Mouse (Mus musculus): ENCODE results near the gene Oip5. TPM values are rescaled to one million over a fixed set of nuclear protein-coding genes. Genes with fewer than 3 reads are reported as not detected.

Gene Oip5
- polyA plus RNA-seq, 1 experiment from 2014 or later = 13.2 TPM

DNA sequence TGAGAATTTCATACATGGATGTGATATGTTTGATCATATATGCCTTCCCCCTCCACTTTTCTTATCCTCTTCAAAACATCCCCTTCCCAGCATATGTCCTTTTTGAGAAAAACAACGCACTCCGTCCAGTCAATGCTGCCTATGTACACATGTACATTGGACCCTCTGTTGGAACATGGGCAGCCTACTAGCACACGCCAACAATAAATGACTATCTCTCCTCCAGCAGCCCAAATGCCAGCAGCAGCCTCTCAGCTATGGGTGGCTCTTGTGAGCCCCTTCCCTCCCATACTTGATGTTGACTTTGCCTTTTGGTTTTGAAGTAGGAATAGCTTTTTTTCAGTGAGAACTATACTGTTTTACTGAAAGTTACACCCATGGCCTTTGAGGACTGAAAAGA, 36.7 kb downstream of the Oip5 start:
- Histone ChIP-seq H3K4me1 (no peaks in the 10 kb centered on the region), H3K9me3 (no peaks in the 10 kb centered on the region), H3K36me3 (peaks cover 11% of the 10 kb centered on the region; the same call in 1 of the 2 replicates), H3K4me3 (no peak overlapping the region), H3K27ac (replicated peaks) (no peak overlapping the region), H3K9ac (replicated peaks) (no peak overlapping the region), H3K27me3 (no peaks in the 10 kb centered on the region), H3K4me2 (replicated peaks) (no peak overlapping the region)
- 98% methylated on average over 3 of the region's 3 CpGs for WGBS
- no peak for ATAC-seq (replicated peaks)

DNA sequence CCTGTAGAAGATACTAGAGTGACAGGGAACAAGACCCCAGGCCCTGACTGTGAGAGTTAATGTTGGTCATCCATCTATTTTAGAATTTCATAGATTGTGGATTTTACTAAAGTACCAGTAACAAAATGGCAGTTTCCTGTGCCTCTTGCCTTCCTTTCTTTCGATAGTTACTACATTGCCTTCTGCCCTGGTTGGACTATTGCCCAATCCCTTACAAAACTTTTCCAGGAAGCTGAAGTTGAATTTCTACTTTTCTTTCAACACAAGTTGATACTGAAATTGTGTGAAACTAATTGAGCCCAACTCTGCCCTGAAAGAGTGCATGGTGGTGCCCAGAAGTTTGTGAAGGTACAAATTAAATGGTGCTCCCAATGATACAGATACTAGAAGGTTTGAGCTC, 45.8 kb downstream of the Oip5 start:
- Histone ChIP-seq H3K27ac (replicated peaks) (no peak overlapping the region), H3K36me3 (peaks cover 23% of the 10 kb centered on the region; the same call in 1 of the 2 replicates), H3K27me3 (no peaks in the 10 kb centered on the region), H3K9me3 (no peaks in the 10 kb centered on the region), H3K4me2 (replicated peaks) (no peak overlapping the region), H3K4me1 (no peaks in the 10 kb centered on the region), H3K4me3 (no peak overlapping the region), H3K9ac (replicated peaks) (no peak overlapping the region)
- WGBS = 95% methylated on average over 1 of the region's 1 CpGs
- no peak for ATAC-seq (replicated peaks)

DNA sequence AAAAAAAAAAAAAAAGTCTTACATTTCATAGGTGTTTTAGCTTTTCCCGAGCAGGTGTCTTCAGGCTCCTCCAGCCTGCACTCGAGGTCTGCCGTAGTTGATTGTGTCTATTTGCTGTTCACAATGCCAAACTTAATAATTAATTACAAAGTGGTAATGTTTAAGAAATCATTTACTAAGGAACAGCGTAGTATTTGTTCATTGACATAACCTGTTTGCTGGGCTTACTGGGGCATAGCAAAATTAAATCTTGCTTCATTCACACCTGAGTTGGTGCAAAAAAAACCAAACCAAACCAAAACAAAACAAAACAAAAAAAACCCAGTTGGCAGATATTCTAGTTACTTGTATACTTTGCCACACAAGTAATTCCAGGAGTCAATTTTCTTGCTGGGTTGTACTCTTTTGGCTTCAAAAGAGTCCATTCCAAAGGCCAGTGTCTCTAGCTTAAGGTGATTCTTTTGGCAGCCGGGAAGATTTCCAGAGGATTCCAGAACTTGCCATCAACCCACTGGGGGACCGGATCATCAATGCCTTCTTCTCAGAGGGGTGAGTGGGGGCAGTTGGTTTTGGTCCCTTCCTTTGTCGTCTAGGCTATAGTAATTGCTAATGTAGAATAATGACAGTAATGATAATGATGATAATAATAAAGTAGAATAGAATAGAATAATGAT, 52.0 kb downstream of the Oip5 start:
- Histone ChIP-seq H3K27ac (replicated peaks) (no peak overlapping the region), H3K27me3 (no peaks in the 10 kb centered on the region), H3K36me3 (peaks cover 28% of the 10 kb centered on the region), H3K4me1 (no peaks in the 10 kb centered on the region), H3K4me2 (replicated peaks) (no peak overlapping the region), H3K4me3 (no peak overlapping the region), H3K9ac (replicated peaks) (no peak overlapping the region), H3K9me3 (no peaks in the 10 kb centered on the region)
- 88% methylated on average over 7 of the region's 7 CpGs for WGBS
- ATAC-seq (replicated peaks) = no peak

DNA sequence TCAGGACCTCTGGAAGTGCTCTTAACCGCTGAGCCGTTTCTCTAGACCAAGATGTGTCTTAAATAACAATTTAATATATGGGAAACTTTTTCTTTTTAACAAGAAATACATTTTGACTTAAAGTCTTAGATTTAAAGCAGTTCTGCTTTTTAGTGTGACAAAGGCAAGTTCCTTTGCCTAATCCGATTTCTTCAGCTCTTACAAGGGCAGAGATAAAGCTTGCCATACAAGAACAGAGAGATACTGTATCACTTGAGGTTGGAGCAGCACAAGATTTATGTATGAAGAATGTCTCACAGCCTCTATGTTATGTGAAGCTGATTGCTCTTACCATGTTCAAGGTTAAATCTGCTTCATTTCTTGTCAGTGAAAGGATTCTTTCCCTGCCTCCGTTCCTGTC, 53.0 kb downstream of the Oip5 start:
- Histone ChIP-seq H3K4me3 (no peak overlapping the region), H3K27me3 (no peaks in the 10 kb centered on the region), H3K4me1 (no peaks in the 10 kb centered on the region), H3K4me2 (replicated peaks) (no peak overlapping the region), H3K9ac (replicated peaks) (no peak overlapping the region), H3K27ac (replicated peaks) (no peak overlapping the region), H3K9me3 (no peaks in the 10 kb centered on the region), H3K36me3 (peaks cover 25% of the 10 kb centered on the region)
- 92% methylated on average over 4 of the region's 4 CpGs for WGBS
- no peak for ATAC-seq (replicated peaks)

DNA sequence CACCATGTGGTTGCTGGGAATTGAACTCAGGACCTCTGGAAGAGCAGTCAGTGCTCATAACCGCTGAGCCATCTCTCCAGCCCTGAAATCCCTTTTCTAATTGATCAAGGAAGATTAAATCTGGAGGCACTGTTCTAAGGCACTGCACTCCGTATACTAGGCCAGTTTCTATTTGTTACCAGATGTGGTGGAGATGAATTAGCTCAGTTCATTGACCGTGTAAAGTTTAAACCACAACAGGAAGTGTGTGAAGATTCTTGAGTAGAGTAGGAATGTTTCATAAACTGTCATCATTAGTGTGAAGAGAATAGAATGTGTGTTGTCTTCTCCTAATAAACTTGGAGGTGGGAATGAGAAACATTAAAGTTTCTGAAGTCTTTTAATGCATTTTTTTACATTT, 56.5 kb downstream of the Oip5 start:
- WGBS = 90% methylated on average over 3 of the region's 3 CpGs
- no peak for ATAC-seq (replicated peaks)
- peaks cover 19% of the 10 kb centered on the region for H3K36me3 ChIP-seq
- H3K9me3 ChIP-seq = no peaks in the 10 kb centered on the region
- no peaks in the 10 kb centered on the region for H3K27me3 ChIP-seq
- H3K4me2 ChIP-seq (replicated peaks) = no peak overlapping the region
- H3K9ac ChIP-seq (replicated peaks) = no peak overlapping the region
- H3K27ac ChIP-seq (replicated peaks) = no peak overlapping the region
- H3K4me1 ChIP-seq = no peaks in the 10 kb centered on the region
- no peak overlapping the region for H3K4me3 ChIP-seq

Other genes with a start within 250 kb of the Oip5 start
- gene Ino80, start 140.8 kb downstream of the Oip5 start, polyA plus RNA-seq (2015; fragmentation: Nextera tagmentation; extraction: Ambion mirVana) = 3.4 TPM in 2 replicates
- gene Exd1, start 70.8 kb downstream of the Oip5 start, polyA plus RNA-seq (2015; fragmentation: Nextera tagmentation; extraction: Ambion mirVana) = 0.50 and 0.83 TPM in 2 replicates
- gene Chp1, start 70.8 kb downstream of the Oip5 start, polyA plus RNA-seq (2015; fragmentation: Nextera tagmentation; extraction: Ambion mirVana) = 73.5 and 74.1 TPM in 2 replicates
- gene Nusap1, start 171 bp downstream of the Oip5 start, polyA plus RNA-seq (2015; fragmentation: Nextera tagmentation; extraction: Ambion mirVana) = 36.8 and 40.8 TPM in 2 replicates
- gene Ndufaf1, start 44.4 kb upstream of the Oip5 start, polyA plus RNA-seq (2015; fragmentation: Nextera tagmentation; extraction: Ambion mirVana) = 36.0 and 36.4 TPM in 2 replicates
- 73.7 and 80.4 TPM in 2 replicates for gene Rtf1, start 56.6 kb upstream of the Oip5 start, polyA plus RNA-seq (2015; fragmentation: Nextera tagmentation; extraction: Ambion mirVana)
- 0.63 and 1.3 TPM in 2 replicates for gene Itpka, start 123.9 kb upstream of the Oip5 start, polyA plus RNA-seq (2015; fragmentation: Nextera tagmentation; extraction: Ambion mirVana)
- gene Ltk, start 142.0 kb upstream of the Oip5 start, polyA plus RNA-seq (2015; fragmentation: Nextera tagmentation; extraction: Ambion mirVana) = 0.33 and 0.51 TPM in 2 replicates
- 21.5 and 21.6 TPM in 2 replicates for gene Rpap1, start 169.1 kb upstream of the Oip5 start, polyA plus RNA-seq (2015; fragmentation: Nextera tagmentation; extraction: Ambion mirVana)
- gene Tyro3, start 179.3 kb upstream of the Oip5 start, polyA plus RNA-seq (2015; fragmentation: Nextera tagmentation; extraction: Ambion mirVana) = 15.9 and 17.9 TPM in 2 replicates

All from forebrain, embryonic 15.5 days (tissue).